Mouse (Mus musculus) stomach, postnatal 0 days (tissue): Measurements from ENCODE around the gene Zdhhc11. TPM values are rescaled to one million over a fixed set of nuclear protein-coding genes. Genes with fewer than 3 reads are reported as not detected.
A peak's percentile ranks its signal among the peaks of the same experiment; 100 is the strongest.

Experiments
- ATAC-seq: fragments of 200-750 bp; cut with Nextera tagmentation; 2 replicates; pipeline ENCODE4 v1.8.0; 2017; ENCODE audit not compliant: low FRiP score, low TSS enrichment
- DNase-seq: peaks from one replicate; pipeline ENCODE4 v3.0.0-alpha.2; 2016; ENCODE audit warnings: low spot score
- H3K27ac ChIP-seq: fragments of 300-500 bp; sonication (generic); replicated peaks from 2 replicates; pipeline ENCODE4 v1.5.1; 2014; ENCODE audit warnings: mild to moderate bottlenecking, control low read depth
- H3K27me3 ChIP-seq: fragments of 300-500 bp; sonication (generic); 2 replicates; pipeline ENCODE4 v1.6.1; 2014; ENCODE audit warnings: low read length; ENCODE audit not compliant: control insufficient read depth, insufficient read depth
- H3K36me3 ChIP-seq: fragments of 300-500 bp; sonication (generic); 2 replicates; pipeline ENCODE4 v1.6.1; 2014; ENCODE audit warnings: low read length, mixed read lengths; ENCODE audit not compliant: control insufficient read depth, insufficient read depth
- H3K4me1 ChIP-seq: fragments of 300-500 bp; sonication (generic); replicated peaks from 2 replicates; pipeline ENCODE4 v1.6.1; 2014; ENCODE audit warnings: antibody characterized with exemption; ENCODE audit not compliant: control insufficient read depth, insufficient read depth
- H3K4me2 ChIP-seq: fragments of 300-500 bp; sonication (generic); replicated peaks from 2 replicates; pipeline ENCODE4 v1.6.1; 2014; ENCODE audit warnings: low read depth, mild to moderate bottlenecking, control low read depth, moderate library complexity
- H3K4me3 ChIP-seq: fragments of 300-500 bp; sonication (generic); 2 replicates; pipeline ENCODE4 v1.5.1; 2014; ENCODE audit warnings: low read depth, low read length, control low read depth
- H3K9ac ChIP-seq: fragments of 300-500 bp; sonication (generic); 2 replicates; pipeline ENCODE4 v1.6.1; 2014; ENCODE audit warnings: mild to moderate bottlenecking, low read length, control low read depth, mixed read lengths
- H3K9me3 ChIP-seq: fragments of 300-500 bp; sonication (generic); 2 replicates; pipeline ENCODE4 v1.6.1; 2016; ENCODE audit warnings: low read length; ENCODE audit not compliant: control insufficient read depth
- CTCF ChIP-seq: IDR thresholded peaks from 2 replicates; pipeline ENCODE4 v1.5.1; 2016; ENCODE audit warnings: antibody characterized with exemption, low read depth, mild to moderate bottlenecking, moderate library complexity
- EP300 ChIP-seq: optimal IDR thresholded peaks from 2 replicates; pipeline ENCODE3; 2016; ENCODE audit warnings: antibody characterized with exemption
- WGBS: fragments of 180-500 bp; shearing (Covaris S2); extraction: QIAGEN DNeasy Blood & Tissue Kit; methylation state at CpG from one replicate; pipeline ENCODE4 v1.1.7; 2014; 5-methylcytosine and 5-hydroxymethylcytosine counted together
- polyA plus RNA-seq: library from polyadenylated mRNA; unstranded; fragments of >200 nt; fragmentation: Nextera tagmentation; extraction: Ambion mirVana; gene quantifications from 2 replicates; pipeline ENCODE4 v1.2.1, GENCODE M21; 2015

The Zdhhc11 gene
- polyA plus RNA-seq, 1 experiment from 2014 or later: not detected

GRCm38 (mm10) chr13:73970545-73971448 lies 7.1 kb downstream of the Zdhhc11 start:
- TF ChIP-seq CTCF (peak; percentile 94), EP300 (peak; percentile 73)
- peak overlapping the region; percentile 52 for H3K4me2 ChIP-seq
- H3K4me1 ChIP-seq: peaks cover 2% of the 10 kb centered on the region; the same call in 1 of the 2 replicates
- H3K27ac ChIP-seq: peak overlapping the region; percentile 80
- H3K9me3 ChIP-seq: no peaks in the 10 kb centered on the region
- DNase-seq (peak; percentile 82), ATAC-seq (peak; percentile 98)
- WGBS: 8% methylated on average over 11 of the region's 12 CpGs
- no peak overlapping the region; the same call in 1 of the 2 replicates for H3K9ac ChIP-seq
- H3K4me3 ChIP-seq: peak overlapping the region; percentile 20
- H3K36me3 ChIP-seq: no peaks in the 10 kb centered on the region
- H3K27me3 ChIP-seq: no peaks in the 10 kb centered on the region

GRCm38 (mm10) chr13:73974523-73974922 lies 10.9 kb downstream of the Zdhhc11 start:
- H3K4me3 ChIP-seq: no peak overlapping the region
- 83% methylated on average over 3 of the region's 3 CpGs for WGBS
- DNase-seq: no peak
- H3K27ac ChIP-seq: no peak overlapping the region
- H3K9ac ChIP-seq: no peak overlapping the region
- ATAC-seq: no peak
- no peak overlapping the region for H3K4me2 ChIP-seq
- peaks cover 2% of the 10 kb centered on the region; the same call in 1 of the 2 replicates for H3K4me1 ChIP-seq
- H3K9me3 ChIP-seq: no peaks in the 10 kb centered on the region
- H3K27me3 ChIP-seq: no peaks in the 10 kb centered on the region
- TF ChIP-seq EP300 (no peak), CTCF (no peak)
- no peaks in the 10 kb centered on the region for H3K36me3 ChIP-seq

- Histone ChIP-seq H3K9me3 (no peaks in the 10 kb centered on the region), H3K9ac (no peak overlapping the region), H3K36me3 (no peaks in the 10 kb centered on the region), H3K4me2 (no peak overlapping the region), H3K27me3 (no peaks in the 10 kb centered on the region), H3K4me1 (no peaks in the 10 kb centered on the region), H3K27ac (no peak overlapping the region), H3K4me3 (no peak overlapping the region)
- TF ChIP-seq CTCF (no peak), EP300 (no peak)
- WGBS: 84% methylated on average over 5 of the region's 5 CpGs
- ATAC-seq: no peak
- DNase-seq: no peak
Measured at GRCm38 (mm10) chr13:73976935-73977334, 13.3 kb downstream of the Zdhhc11 start.

- no peak overlapping the region for H3K9ac ChIP-seq
- H3K9me3 ChIP-seq: no peaks in the 10 kb centered on the region
- peak; percentile 53; the same call in 1 of the 2 replicates for ATAC-seq
- H3K4me1 ChIP-seq: no peaks in the 10 kb centered on the region
- 63% methylated on average over 5 of the region's 5 CpGs for whole genome bisulfite sequencing
- TF ChIP-seq CTCF (peak; percentile 31; the same call in 1 of the 2 replicates), EP300 (no peak)
- H3K36me3 ChIP-seq: no peaks in the 10 kb centered on the region
- no peak for DNase-seq
- no peaks in the 10 kb centered on the region for H3K27me3 ChIP-seq
- no peak overlapping the region for H3K4me3 ChIP-seq
- no peak overlapping the region for H3K4me2 ChIP-seq
- no peak overlapping the region for H3K27ac ChIP-seq
Measured at GRCm38 (mm10) chr13:73990325-73990724, 26.7 kb downstream of the Zdhhc11 start.

GRCm38 (mm10) chr13:73990761-73991160 lies 27.1 kb downstream of the Zdhhc11 start:
- Histone ChIP-seq H3K27ac (no peak overlapping the region), H3K4me3 (no peak overlapping the region), H3K9ac (no peak overlapping the region), H3K4me2 (no peak overlapping the region), H3K27me3 (no peaks in the 10 kb centered on the region), H3K4me1 (no peaks in the 10 kb centered on the region), H3K9me3 (no peaks in the 10 kb centered on the region), H3K36me3 (no peaks in the 10 kb centered on the region)
- TF ChIP-seq CTCF (no peak), EP300 (no peak)
- ATAC-seq (peak; percentile 18; the same call in 1 of the 2 replicates), DNase-seq (no peak)
- 62% methylated on average over 2 of the region's 2 CpGs for WGBS

- WGBS: 78% methylated on average over 5 of the region's 5 CpGs
- TF ChIP-seq CTCF: no peak
- TF ChIP-seq EP300: no peak
- no peak overlapping the region for H3K4me2 ChIP-seq
- H3K36me3 ChIP-seq: no peaks in the 10 kb centered on the region
- H3K9ac ChIP-seq: no peak overlapping the region
- no peaks in the 10 kb centered on the region for H3K9me3 ChIP-seq
- H3K27me3 ChIP-seq: no peaks in the 10 kb centered on the region
- no peak for ATAC-seq
- H3K4me3 ChIP-seq: no peak overlapping the region
- no peak overlapping the region for H3K27ac ChIP-seq
- H3K4me1 ChIP-seq: no peaks in the 10 kb centered on the region
- DNase-seq: no peak
Measured at GRCm38 (mm10) chr13:73991267-73991666, 27.6 kb downstream of the Zdhhc11 start.
